Mouse (Mus musculus) cerebellum, adult (tissue): ENCODE measurements at regions not wholly inside any gene's neighbourhood (a gene's known extent, or its start where the extent isn't known, plus 50 kb on each side); places are given as distances from the start of the nearest gene placed in this dataset.

Source experiments
- ATAC-seq: cut with Nextera tagmentation; 2 replicates; pipeline ENCODE4 v1.9.2; 2017; ENCODE audit warnings: mild to moderate bottlenecking, moderate library complexity, mixed read lengths; ENCODE audit not compliant: insufficient number of reproducible peaks, low FRiP score, low TSS enrichment

- ATAC-seq, result no peak
Measured at GRCm38 (mm10) chr11:40624126-40624778, 70.8 kb downstream of the Mat2b start.

- no peak for ATAC-seq
Measured at GRCm38 (mm10) chr11:40620036-40620435, 75.0 kb downstream of the Mat2b start.

- ATAC-seq, result no peak
Measured at GRCm38 (mm10) chr11:40603008-40603407, 92.0 kb downstream of the Mat2b start.

- ATAC-seq, result no peak
Measured at GRCm38 (mm10) chr11:40601572-40601909, 93.5 kb downstream of the Mat2b start.

GRCm38 (mm10) chr11:40600773-40601571, 94.0 kb downstream of the Mat2b start:
- ATAC-seq, result peak; percentile 40; the same call in 1 of the 2 replicates

GRCm38 (mm10) chr11:40599956-40600772, 94.8 kb downstream of the Mat2b start:
- peak; percentile 58; the same call in 1 of the 2 replicates for ATAC-seq

GRCm38 (mm10) chr11:40596347-40596746, 98.7 kb downstream of the Mat2b start:
- no peak for ATAC-seq

GRCm38 (mm10) chr11:40592056-40592455, 102.9 kb downstream of the Mat2b start:
- no peak for ATAC-seq

GRCm38 (mm10) chr11:40573758-40574139, 121.3 kb downstream of the Mat2b start:
- no peak for ATAC-seq

GRCm38 (mm10) chr11:40572953-40573757, 121.8 kb downstream of the Mat2b start:
- ATAC-seq, result no peak

- no peak for ATAC-seq
Measured at GRCm38 (mm10) chr11:40562866-40563265, 132.1 kb downstream of the Mat2b start.

- ATAC-seq, result no peak
Measured at GRCm38 (mm10) chr11:40561983-40562382, 133.0 kb downstream of the Mat2b start.

- ATAC-seq, result no peak
Measured at GRCm38 (mm10) chr11:40561400-40561799, 133.6 kb downstream of the Mat2b start.

- no peak for ATAC-seq
Measured at GRCm38 (mm10) chr11:40558486-40558885, 136.5 kb downstream of the Mat2b start.

GRCm38 (mm10) chr11:40554867-40555794, 139.9 kb downstream of the Mat2b start:
- ATAC-seq, result no peak

GRCm38 (mm10) chr11:40552054-40552453, 142.9 kb downstream of the Mat2b start:
- no peak for ATAC-seq

- ATAC-seq, result no peak
Measured at GRCm38 (mm10) chr11:40546596-40546995, 148.4 kb downstream of the Mat2b start.

GRCm38 (mm10) chr11:40545537-40545936, 149.5 kb downstream of the Mat2b start:
- ATAC-seq, result no peak

GRCm38 (mm10) chr11:40540229-40540628, 154.8 kb downstream of the Mat2b start:
- ATAC-seq, result no peak
